Comparison of ENCODE assay signal across 8 mouse cellular contexts in the genomic region with DNA sequence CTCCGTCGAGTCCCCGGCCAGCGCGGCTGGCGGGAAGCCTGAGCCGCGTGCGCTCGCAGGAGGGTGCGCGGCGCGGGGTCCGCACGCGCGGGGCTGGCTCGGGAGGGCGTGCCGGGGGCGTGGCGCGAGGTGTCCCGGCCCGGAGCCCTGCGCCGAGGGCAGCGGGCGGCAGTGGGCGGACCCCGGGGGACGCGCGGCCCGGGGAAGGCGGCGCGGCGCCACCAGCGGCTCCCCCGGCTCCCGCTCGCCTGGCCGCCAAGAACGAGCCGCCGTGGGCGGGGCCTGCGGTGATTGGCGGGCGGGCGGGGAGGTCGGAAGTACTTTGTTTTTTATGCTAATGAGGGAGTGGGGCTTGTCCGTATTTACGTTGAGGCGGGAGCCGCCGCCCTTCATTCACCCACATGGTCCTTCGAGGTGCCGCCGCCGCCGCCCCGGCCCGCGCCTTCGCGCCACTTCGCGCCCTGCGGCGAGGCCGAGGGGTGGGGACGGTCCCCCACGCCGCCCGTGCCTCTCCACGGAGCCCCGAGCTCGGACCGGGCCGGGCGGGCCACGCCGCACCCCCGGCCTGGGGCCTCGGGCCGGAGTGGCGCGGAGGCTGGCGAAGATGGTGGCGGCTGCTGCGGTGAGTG. TPM values are rescaled to one million over a fixed set of nuclear protein-coding genes. Genes with fewer than 3 reads are reported as not detected.
DNase-seq lines count a peak whose midpoint lies in the region; ATAC-seq lines count a peak whose summit lies in the region.

No protein-coding gene starts in this region.

- peaks cover 21% of the 10 kb centered on the region for H3K4me1 ChIP-seq in embryonic facial prominence, embryonic 15.5 days
- peaks cover 8% of the 10 kb centered on the region for H3K4me1 ChIP-seq in heart, embryonic 10.5 days
- peaks cover 28% of the 10 kb centered on the region for H3K4me1 ChIP-seq in kidney, embryonic 15.5 days
- H3K4me1 ChIP-seq in liver, embryonic 13.5 days (replicated peaks), result peaks cover 29% of the 10 kb centered on the region
- H3K4me1 ChIP-seq in stomach, embryonic 15.5 days, result peaks cover 10% of the 10 kb centered on the region

- ATAC-seq in embryonic facial prominence, embryonic 15.5 days (ENCODE audit: insufficient number of reproducible peaks, low FRiP score, low TSS enrichment, low read depth), result peak; percentile 86
- peak; percentile 93 for ATAC-seq in kidney, embryonic 15.5 days (replicated peaks; ENCODE audit: low FRiP score)
- ATAC-seq in liver, embryonic 13.5 days (ENCODE audit: low read depth), result peak; percentile 85
- ATAC-seq in stomach, embryonic 15.5 days (ENCODE audit: insufficient read depth, low FRiP score, low read depth), result peak; percentile 91

- H3K9ac ChIP-seq in embryonic facial prominence, embryonic 15.5 days, result peak overlapping the region; percentile 88
- peak overlapping the region; percentile 97 for H3K9ac ChIP-seq in kidney, embryonic 15.5 days
- peak overlapping the region; percentile 95 for H3K9ac ChIP-seq in liver, embryonic 13.5 days
- H3K9ac ChIP-seq in stomach, embryonic 15.5 days, result peak overlapping the region; percentile 90

- DNase-seq in B cell, adult 2 months, result peak; percentile 88 to 89
- DNase-seq in adrenal gland, postnatal 4 days (ENCODE audit: low spot score in 2 of 2), result peak; percentile 63 to 75
- DNase-seq in heart, embryonic 10.5 days (ENCODE audit: low spot score), result peak; percentile 95
- DNase-seq in liver, embryonic 13.5 days, result peak; percentile 86
- DNase-seq in neural tube, embryonic 10.5 days (ENCODE audit: extremely low spot score, low spot score), result peak; percentile 92

- 0% methylated on average over 74 of the region's 94 CpGs for WGBS in embryonic facial prominence, embryonic 15.5 days
- WGBS in heart, embryonic 10.5 days, result under 1% methylated on average over 90 of the region's 94 CpGs
- WGBS in kidney, embryonic 15.5 days, result under 1% methylated on average over 93 of the region's 94 CpGs
- under 1% methylated on average over 85 of the region's 94 CpGs for WGBS in liver, embryonic 13.5 days (ENCODE audit: insufficient replicate concordance)
- 0% methylated on average over 65 of the region's 94 CpGs for WGBS in stomach, embryonic 15.5 days

- peaks cover 14% of the 10 kb centered on the region for H3K36me3 ChIP-seq in embryonic facial prominence, embryonic 15.5 days
- peaks cover 27% of the 10 kb centered on the region for H3K36me3 ChIP-seq in heart, embryonic 10.5 days
- H3K36me3 ChIP-seq in kidney, embryonic 15.5 days, result peaks cover 27% of the 10 kb centered on the region
- peaks cover 26% of the 10 kb centered on the region for H3K36me3 ChIP-seq in liver, embryonic 13.5 days
- peaks cover 9% of the 10 kb centered on the region for H3K36me3 ChIP-seq in stomach, embryonic 15.5 days

- peak overlapping the region; percentile 81 for H3K4me3 ChIP-seq in embryonic facial prominence, embryonic 15.5 days (replicated peaks)
- H3K4me3 ChIP-seq in heart, embryonic 10.5 days, result peak overlapping the region; percentile 95
- H3K4me3 ChIP-seq in kidney, embryonic 15.5 days (replicated peaks), result peak overlapping the region; percentile 94
- peak overlapping the region; percentile 85 for H3K4me3 ChIP-seq in liver, embryonic 13.5 days (replicated peaks)
- peak overlapping the region; percentile 64 for H3K4me3 ChIP-seq in stomach, embryonic 15.5 days (replicated peaks)

- H3K4me2 ChIP-seq in embryonic facial prominence, embryonic 15.5 days (replicated peaks), result peak overlapping the region; percentile 95
- H3K4me2 ChIP-seq in kidney, embryonic 15.5 days, result peak overlapping the region; percentile 96
- peak overlapping the region; percentile 94 for H3K4me2 ChIP-seq in liver, embryonic 13.5 days
- peak overlapping the region; percentile 97 for H3K4me2 ChIP-seq in stomach, embryonic 15.5 days

- no peaks in the 10 kb centered on the region for H3K9me3 ChIP-seq in embryonic facial prominence, embryonic 15.5 days (replicated peaks)
- no peaks in the 10 kb centered on the region for H3K9me3 ChIP-seq in heart, embryonic 10.5 days
- no peaks in the 10 kb centered on the region for H3K9me3 ChIP-seq in kidney, embryonic 15.5 days (replicated peaks)
- H3K9me3 ChIP-seq in liver, embryonic 13.5 days (replicated peaks), result no peaks in the 10 kb centered on the region
- H3K9me3 ChIP-seq in stomach, embryonic 15.5 days, result no peaks in the 10 kb centered on the region

- peak overlapping the region; percentile 92 for H3K27ac ChIP-seq in embryonic facial prominence, embryonic 15.5 days (replicated peaks)
- H3K27ac ChIP-seq in heart, embryonic 10.5 days, result peak overlapping the region; percentile 99
- peak overlapping the region; percentile 94 for H3K27ac ChIP-seq in kidney, embryonic 15.5 days
- peak overlapping the region; percentile 87 for H3K27ac ChIP-seq in liver, embryonic 13.5 days
- peak overlapping the region; percentile 93 for H3K27ac ChIP-seq in stomach, embryonic 15.5 days

- H3K27me3 ChIP-seq in embryonic facial prominence, embryonic 15.5 days, result no peaks in the 10 kb centered on the region
- no peaks in the 10 kb centered on the region for H3K27me3 ChIP-seq in heart, embryonic 10.5 days (ENCODE audit: insufficient read depth, poor library complexity, severe bottlenecking)
- peaks cover 10% of the 10 kb centered on the region for H3K27me3 ChIP-seq in kidney, embryonic 15.5 days
- H3K27me3 ChIP-seq in liver, embryonic 13.5 days, result 0 out of 2 replicates have a peak, but pooled peaks cover 2% of the 10 kb centered on the region
- H3K27me3 ChIP-seq in stomach, embryonic 15.5 days (replicated peaks), result no peaks in the 10 kb centered on the region

RNA-seq across cellular contexts. Expression of a gene that starts 51.3 kb away (rescaled TPM):
- total RNA-seq in adrenal gland, postnatal 4 days (2021), result 1 to 10 TPM in 1 of 2 experiments, under 1 TPM in 1; 0.37 to 2.8 TPM
- 0.46 and 0.60 TPM in 2 replicates for polyA plus RNA-seq in embryonic facial prominence, embryonic 15.5 days (2015; fragmentation: Nextera tagmentation; extraction: Ambion mirVana)
- polyA plus RNA-seq in heart, embryonic 10.5 days (2016; fragmentation: Nextera tagmentation; extraction: Ambion mirVana), result 0.50 and 0.63 TPM in 2 replicates
- 10.2 and 11.1 TPM in 2 replicates for polyA plus RNA-seq in kidney, embryonic 15.5 days (2015; fragmentation: Nextera tagmentation; extraction: Ambion mirVana)
- 0.05 TPM in 1 of 2 replicates, not detected in the other for polyA plus RNA-seq in liver, embryonic 13.5 days (2015; fragmentation: Nextera tagmentation; extraction: Ambion mirVana)
- 0.05 and 0.22 TPM in 2 replicates for polyA plus RNA-seq in stomach, embryonic 15.5 days (2015; fragmentation: Nextera tagmentation; extraction: Ambion mirVana)

Comparison
In these comparisons a context has a peak if more than half of its experiments do, and no peak if none do; other contexts are left out.
1. Peak in every context shown above with its lines: DNase-seq, ATAC-seq, H3K4me3 ChIP-seq and H3K27ac ChIP-seq.